Mouse (Mus musculus) ES-E14 (cell line): Measurements from ENCODE around the gene Grid1. TPM values are rescaled to one million over a fixed set of nuclear protein-coding genes. Genes with fewer than 3 reads are reported as not detected.

Experiments used
- DNase-seq: peaks from one replicate; pipeline ENCODE4 v3.0.0-alpha.2; 2013; ENCODE audit warnings: low read depth, low spot score
- H3K27ac ChIP-seq: 2 replicates; pipeline ENCODE4 v1.5.1; 2012; ENCODE audit warnings: low read depth, mild to moderate bottlenecking, low read length, moderate library complexity, mixed read lengths; ENCODE audit not compliant: poor library complexity, insufficient read depth, severe bottlenecking
- H3K36me3 ChIP-seq: 2 replicates; pipeline ENCODE4 v1.6.1; 2012; ENCODE audit warnings: mild to moderate bottlenecking, low read length, moderate library complexity, mixed read lengths; ENCODE audit not compliant: control insufficient read depth, poor library complexity, insufficient read depth, severe bottlenecking
- H3K4me1 ChIP-seq, 2 experiments: fragments of 150-350 bp in 1 of 2; sonication (generic) in 1 of 2; 2 replicates each; pipeline ENCODE4 v1.6.1; 2012; ENCODE audit warnings: low read length in 2 of 2, mild to moderate bottlenecking in 1 of 2, mixed read lengths in 1 of 2; ENCODE audit not compliant: control insufficient read depth in 2 of 2, insufficient read depth in 2 of 2, poor library complexity in 1 of 2
- H3K4me3 ChIP-seq, 2 experiments: fragments of 150-350 bp in 1 of 2; sonication (generic) in 1 of 2; 2 replicates each; pipeline ENCODE4 v1.5.1; 2012; ENCODE audit warnings: low read length in 2 of 2, low read depth in 1 of 2, mild to moderate bottlenecking in 1 of 2, mixed read lengths in 1 of 2; ENCODE audit not compliant: insufficient read depth in 1 of 2, poor library complexity in 1 of 2, severe bottlenecking in 1 of 2
- H3K9ac ChIP-seq: 2 replicates; pipeline ENCODE4 v1.6.1; 2012; ENCODE audit warnings: low read depth, mild to moderate bottlenecking, low read length, mixed read lengths; ENCODE audit not compliant: poor library complexity, insufficient read depth, severe bottlenecking
- H3K9me3 ChIP-seq: fragments of 150-350 bp; sonication (generic); 2 replicates; pipeline ENCODE4 v1.6.1; 2012; ENCODE audit warnings: low read depth, mild to moderate bottlenecking, low read length; ENCODE audit not compliant: control insufficient read depth, insufficient read depth
- CHD2 ChIP-seq: IDR thresholded peaks from 2 replicates; pipeline ENCODE4 v1.6.1; 2014; ENCODE audit warnings: mild to moderate bottlenecking, low read depth, low read length, inconsistent platforms
- HCFC1 ChIP-seq: IDR thresholded peaks from 2 replicates; pipeline ENCODE4 v1.6.1; 2012; ENCODE audit warnings: low read length, inconsistent platforms, borderline replicate concordance; ENCODE audit not compliant: insufficient read depth
- MAFK ChIP-seq: IDR thresholded peaks from 2 replicates; pipeline ENCODE4 v1.6.1; 2014; ENCODE audit warnings: mild to moderate bottlenecking, low read depth, low read length, inconsistent platforms; ENCODE audit not compliant: insufficient read depth
- ZC3H11A ChIP-seq: IDR thresholded peaks from 2 replicates; pipeline ENCODE4 v1.6.1; 2012; ENCODE audit warnings: low read depth, mild to moderate bottlenecking, inconsistent platforms, low read length, borderline replicate concordance
- ZNF384 ChIP-seq: IDR thresholded peaks from 2 replicates; pipeline ENCODE4 v1.6.1; 2012; ENCODE audit warnings: low read depth, low read length, inconsistent platforms
- in situ Hi-C, 2 experiments: fragments of 600-800 bp; cut with MboI; formaldehyde crosslinking; loops; one replicate each; pipeline ENCODE4 v1.15.1; 2025; ENCODE audit warnings: low sequenced_read_pairs in 2 of 2, inconsistent platforms in 1 of 2; ENCODE audit not compliant: unreplicated experiment in 2 of 2
- total RNA-seq: library from RNA; depleted of rRNA; stranded (reverse); fragments of 300-350 nt; gene quantifications from 2 replicates; pipeline ENCODE4 v1.2.3, GENCODE M21; 2012

Grid1 gene
- total RNA-seq, 1 experiment: 0.54 TPM

DNA sequence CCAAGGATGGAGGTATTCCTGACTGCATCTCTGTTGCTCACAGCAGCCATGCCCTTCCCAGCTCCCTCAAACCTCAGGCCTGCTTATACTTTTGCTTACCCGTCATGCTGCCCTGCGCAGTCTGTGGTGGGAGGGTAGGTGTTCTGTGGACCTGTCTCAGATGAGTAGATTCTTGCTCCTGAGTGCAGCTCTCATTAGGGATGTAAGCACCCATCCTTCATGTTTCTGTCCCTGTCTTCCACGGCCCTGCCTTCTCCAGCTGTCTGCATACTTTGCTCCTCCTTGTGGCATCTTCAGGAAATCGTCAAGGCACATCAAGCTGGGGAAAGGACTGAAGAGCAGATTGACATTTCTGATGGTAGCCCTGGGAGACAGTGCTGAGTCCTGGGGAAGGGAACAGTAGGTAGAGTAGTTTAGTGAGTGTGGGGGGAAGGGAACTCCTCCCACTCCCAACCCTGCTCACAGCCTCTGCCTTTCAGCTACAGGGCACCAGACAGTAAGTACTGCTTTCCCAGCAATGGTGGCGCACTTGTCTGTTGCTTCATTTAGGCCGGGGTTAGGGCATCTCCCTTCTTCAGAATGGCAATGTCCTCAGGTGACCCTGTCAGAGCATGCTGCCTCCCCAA lies 273.8 kb downstream of the Grid1 start:
- Histone ChIP-seq H3K36me3 (no peaks in the 10 kb centered on the region), H3K4me3 (no peak overlapping the region), H3K9me3 (no peaks in the 10 kb centered on the region), H3K27ac (no peak overlapping the region), H3K9ac (no peak overlapping the region), H3K4me1 (no peaks in the 10 kb centered on the region)
- DNase-seq: no peak
- in situ Hi-C loops: loop anchor here in 1 of 2 experiments (25.0 kb wide), 1 partner anchor 256 kb away; no protein-coding TSS in a partner anchor
- TF ChIP-seq ZC3H11A (no peak), ZNF384 (no peak), MAFK (no peak), CHD2 (no peak), HCFC1 (no peak)

DNA sequence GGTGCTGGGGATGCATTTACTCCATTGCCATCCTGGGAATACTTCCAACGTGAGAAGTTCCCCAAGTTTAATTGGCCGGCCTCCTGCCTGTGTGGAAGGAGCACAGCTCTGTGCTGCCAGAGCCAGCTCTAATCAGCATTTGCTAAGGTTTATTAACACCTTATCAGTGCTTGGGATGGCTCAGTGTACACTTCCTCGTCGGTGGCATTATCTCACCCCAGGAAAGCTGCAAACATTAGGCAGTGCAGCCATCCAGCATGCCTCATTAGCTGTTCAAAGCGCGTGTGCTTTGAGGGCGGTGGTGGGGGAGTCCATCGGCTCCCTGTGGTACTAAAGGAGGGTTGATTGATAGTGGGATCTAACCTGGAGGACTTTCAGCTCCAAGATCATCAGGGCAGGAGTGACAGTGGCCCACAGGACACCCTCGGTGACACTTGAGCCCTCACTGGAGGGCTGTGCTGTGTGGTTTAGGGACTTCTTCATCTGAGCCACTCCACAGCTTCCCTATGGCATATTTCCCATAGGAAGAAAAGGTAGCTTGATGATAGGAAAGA lies 275.7 kb downstream of the Grid1 start:
- no peak overlapping the region for H3K4me3 ChIP-seq
- no peaks in the 10 kb centered on the region for H3K9me3 ChIP-seq
- no peaks in the 10 kb centered on the region for H3K36me3 ChIP-seq
- no peak for DNase-seq
- TF ChIP-seq ZC3H11A: no peak
- no peak for TF ChIP-seq MAFK
- no peak for TF ChIP-seq CHD2
- no peak for TF ChIP-seq ZNF384
- no peak overlapping the region for H3K9ac ChIP-seq
- in situ Hi-C loops: loop anchor here in 1 of 2 experiments (25.0 kb wide), 1 partner anchor 258 kb away; no protein-coding TSS in a partner anchor
- no peaks in the 10 kb centered on the region for H3K4me1 ChIP-seq
- H3K27ac ChIP-seq: no peak overlapping the region

DNA sequence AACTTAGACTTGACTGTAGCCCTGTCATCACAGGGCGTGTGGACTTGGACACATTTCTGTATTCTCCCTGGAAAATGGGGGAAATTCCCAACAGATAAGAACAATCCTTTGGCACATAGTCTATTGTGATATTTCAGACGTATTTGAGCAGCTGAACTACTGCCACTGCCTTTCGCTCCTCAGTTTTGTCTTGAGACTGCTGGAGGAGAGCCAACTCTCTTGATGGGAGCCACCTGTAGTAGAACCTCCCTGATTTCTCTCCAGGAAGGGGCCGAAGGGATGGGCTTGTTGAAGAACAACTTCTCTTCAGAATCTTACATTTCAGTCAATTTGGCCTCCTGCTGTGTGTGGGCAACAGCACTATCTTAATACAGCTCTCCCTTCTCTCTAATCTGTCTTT lies 276.2 kb downstream of the Grid1 start:
- H3K27ac ChIP-seq: no peak overlapping the region
- no peaks in the 10 kb centered on the region for H3K36me3 ChIP-seq
- H3K4me1 ChIP-seq: no peaks in the 10 kb centered on the region
- no peak overlapping the region for H3K4me3 ChIP-seq
- in situ Hi-C loops: loop anchor here in 1 of 2 experiments (25.0 kb wide), 1 partner anchor 259 kb away; no protein-coding TSS in a partner anchor
- H3K9ac ChIP-seq: no peak overlapping the region
- DNase-seq: no peak
- no peak for TF ChIP-seq ZNF384
- TF ChIP-seq CHD2: no peak
- TF ChIP-seq MAFK: no peak
- TF ChIP-seq ZC3H11A: no peak
- no peak for TF ChIP-seq HCFC1
- H3K9me3 ChIP-seq: no peaks in the 10 kb centered on the region

DNA sequence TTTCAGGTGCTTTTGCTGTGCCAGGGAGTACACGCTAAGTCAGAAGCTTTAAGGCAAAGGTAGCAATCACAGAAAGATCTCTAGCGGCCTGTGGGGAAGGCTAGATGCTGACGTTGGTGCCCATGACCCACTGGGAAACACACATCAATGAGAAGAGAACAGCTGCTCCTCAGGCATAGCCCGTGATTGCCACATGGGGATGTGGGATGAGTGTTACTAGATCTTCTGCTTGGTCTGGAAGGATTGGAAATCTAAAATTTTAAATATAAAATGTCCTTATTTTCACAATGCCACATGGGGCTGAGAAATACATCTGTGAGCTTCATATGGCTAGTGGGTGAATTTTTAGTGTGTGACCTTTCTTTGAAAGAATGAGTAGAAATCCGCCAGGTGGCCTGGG lies 277.3 kb downstream of the Grid1 start:
- no peaks in the 10 kb centered on the region for H3K36me3 ChIP-seq
- TF ChIP-seq ZC3H11A: no peak
- no peak for TF ChIP-seq HCFC1
- no peak for TF ChIP-seq ZNF384
- TF ChIP-seq CHD2: no peak
- TF ChIP-seq MAFK: no peak
- no peaks in the 10 kb centered on the region for H3K4me1 ChIP-seq
- no peak overlapping the region for H3K27ac ChIP-seq
- no peaks in the 10 kb centered on the region for H3K9me3 ChIP-seq
- no peak overlapping the region for H3K9ac ChIP-seq
- H3K4me3 ChIP-seq: no peak overlapping the region
- in situ Hi-C loops: loop anchor here in 1 of 2 experiments (25.0 kb wide), 1 partner anchor 260 kb away; no protein-coding TSS in a partner anchor
- no peak for DNase-seq
